Mouse (Mus musculus): ENCODE data around the gene Cand2. TPM values are rescaled to one million over a fixed set of nuclear protein-coding genes. Genes with fewer than 3 reads are reported as not detected.
A peak's percentile ranks its signal among the peaks of the same experiment; 100 is the strongest.

The Cand2 gene
- total RNA-seq, 2 experiments from 2014 or later: 1.2 to 2.2 TPM

- ATAC-seq (replicated peaks; ENCODE audit: poor library complexity, severe bottlenecking): no peak
Observed at GRCm38 (mm10) chr6:115772201-115772600, 2.1 kb upstream of the Cand2 start.

- ATAC-seq (replicated peaks; ENCODE audit: poor library complexity, severe bottlenecking): peak; percentile 71
Observed at GRCm38 (mm10) chr6:115772604-115773003, 1.7 kb upstream of the Cand2 start.

- peak; percentile 62 for ATAC-seq (replicated peaks; ENCODE audit: poor library complexity, severe bottlenecking)
Observed at GRCm38 (mm10) chr6:115773966-115774413, 348 bp upstream of the Cand2 start.

GRCm38 (mm10) chr6:115775838-115776237 lies 1.5 kb downstream of the Cand2 start:
- no peak for ATAC-seq (replicated peaks; ENCODE audit: poor library complexity, severe bottlenecking)

- no peak for ATAC-seq (replicated peaks; ENCODE audit: poor library complexity, severe bottlenecking)
Observed at GRCm38 (mm10) chr6:115776363-115776762, 2.0 kb downstream of the Cand2 start.

- no peak for ATAC-seq (replicated peaks; ENCODE audit: poor library complexity, severe bottlenecking)
Observed at GRCm38 (mm10) chr6:115782781-115783180, 8.4 kb downstream of the Cand2 start.

- no peak for ATAC-seq (replicated peaks; ENCODE audit: poor library complexity, severe bottlenecking)
Observed at GRCm38 (mm10) chr6:115791016-115791415, 16.7 kb downstream of the Cand2 start.

- peak; percentile 88 for ATAC-seq (replicated peaks; ENCODE audit: poor library complexity, severe bottlenecking)
Observed at GRCm38 (mm10) chr6:115791842-115792686, 17.7 kb downstream of the Cand2 start.

GRCm38 (mm10) chr6:115792691-115793215 lies 18.4 kb downstream of the Cand2 start:
- ATAC-seq (replicated peaks; ENCODE audit: poor library complexity, severe bottlenecking): peak; percentile 38

GRCm38 (mm10) chr6:115801811-115802210 lies 27.5 kb downstream of the Cand2 start:
- no peak for ATAC-seq (replicated peaks; ENCODE audit: poor library complexity, severe bottlenecking)

GRCm38 (mm10) chr6:115803541-115804382 lies 29.4 kb downstream of the Cand2 start:
- ATAC-seq (replicated peaks; ENCODE audit: poor library complexity, severe bottlenecking): peak; percentile 85

GRCm38 (mm10) chr6:115804432-115805192 lies 30.3 kb downstream of the Cand2 start:
- no peak for ATAC-seq (replicated peaks; ENCODE audit: poor library complexity, severe bottlenecking)

- no peak for ATAC-seq (replicated peaks; ENCODE audit: poor library complexity, severe bottlenecking)
Observed at GRCm38 (mm10) chr6:115807464-115808195, 33.3 kb downstream of the Cand2 start.

- ATAC-seq (replicated peaks; ENCODE audit: poor library complexity, severe bottlenecking): no peak
Observed at GRCm38 (mm10) chr6:115808196-115808487, 33.8 kb downstream of the Cand2 start.

GRCm38 (mm10) chr6:115808488-115809231 lies 34.3 kb downstream of the Cand2 start, which contains the start of gene Rpl32:
Gene Rpl32, minus strand, starts transcription at chr6:115808747.
- peak; percentile 84 for ATAC-seq (replicated peaks; ENCODE audit: poor library complexity, severe bottlenecking)

GRCm38 (mm10) chr6:115811606-115812005 lies 37.3 kb downstream of the Cand2 start:
- no peak for ATAC-seq (replicated peaks; ENCODE audit: poor library complexity, severe bottlenecking)

GRCm38 (mm10) chr6:115814104-115814503 lies 39.8 kb downstream of the Cand2 start:
- peak; percentile 91 for ATAC-seq (replicated peaks; ENCODE audit: poor library complexity, severe bottlenecking)

GRCm38 (mm10) chr6:115815041-115815440 lies 40.7 kb downstream of the Cand2 start:
- ATAC-seq (replicated peaks; ENCODE audit: poor library complexity, severe bottlenecking): no peak

- ATAC-seq (replicated peaks; ENCODE audit: poor library complexity, severe bottlenecking): no peak
Observed at GRCm38 (mm10) chr6:115818129-115818528, 43.8 kb downstream of the Cand2 start.

Data from granulocyte monocyte progenitor cell, adult 5-6 weeks (primary cell).